Mouse (Mus musculus) embryonic facial prominence, embryonic 10.5 days (tissue): ENCODE data around the gene G0s2. TPM values are rescaled to one million over a fixed set of nuclear protein-coding genes. Genes with fewer than 3 reads are reported as not detected.
A peak's percentile ranks its signal among the peaks of the same experiment; 100 is the strongest.

ENCODE experiments used
- DNase-seq: peaks from one replicate; pipeline ENCODE4 v3.0.0-alpha.2; 2017; ENCODE audit warnings: low spot score
- H3K27ac ChIP-seq: fragments of 300-500 bp; sonication (generic); replicated peaks from 2 replicates; pipeline ENCODE4 v1.5.1; 2016; ENCODE audit warnings: mild to moderate bottlenecking
- H3K27me3 ChIP-seq: fragments of 300-500 bp; sonication (generic); replicated peaks from 2 replicates; pipeline ENCODE4 v1.6.1; 2016; ENCODE audit warnings: low read depth, mild to moderate bottlenecking; ENCODE audit not compliant: poor library complexity, severe bottlenecking
- H3K36me3 ChIP-seq: fragments of 300-500 bp; sonication (generic); replicated peaks from 2 replicates; pipeline ENCODE4 v1.6.1; 2016; ENCODE audit warnings: mild to moderate bottlenecking, moderate library complexity
- H3K4me1 ChIP-seq: fragments of 300-500 bp; sonication (generic); 2 replicates; pipeline ENCODE4 v1.6.1; 2016
- H3K4me3 ChIP-seq: fragments of 300-500 bp; sonication (generic); 2 replicates; pipeline ENCODE4 v1.5.1; 2016; ENCODE audit warnings: mild to moderate bottlenecking, moderate library complexity
- H3K9me3 ChIP-seq: fragments of 300-500 bp; sonication (generic); 2 replicates; pipeline ENCODE4 v1.6.1; 2016; ENCODE audit warnings: mild to moderate bottlenecking
- WGBS: fragments of 180-500 bp; shearing (Covaris S2); methylation state at CpG from one replicate; pipeline ENCODE4 v1.1.7; 2016; 5-methylcytosine and 5-hydroxymethylcytosine counted together
- polyA plus RNA-seq: library from polyadenylated mRNA; unstranded; fragments of >200 nt; fragmentation: Nextera tagmentation; extraction: Ambion mirVana; gene quantifications from 2 replicates; pipeline ENCODE4 v1.2.1, GENCODE M21; 2016

The G0s2 gene
- polyA plus RNA-seq, 1 experiment from 2014 or later: 7.0 TPM

- WGBS: 85% methylated on average over 7 of the region's 7 CpGs
Measured at GRCm38 (mm10) chr1:193284228-193284779, 11.3 kb upstream of the G0s2 start.

GRCm38 (mm10) chr1:193281344-193281743 is 8.3 kb upstream of the G0s2 start:
- 88% methylated on average over 2 of the region's 2 CpGs for WGBS
- Histone ChIP-seq H3K36me3 (no peaks in the 10 kb centered on the region), H3K4me3 (no peak overlapping the region), H3K27me3 (no peaks in the 10 kb centered on the region; the same call in 1 of the 2 replicates), H3K27ac (no peak overlapping the region), H3K9me3 (no peaks in the 10 kb centered on the region), H3K4me1 (peaks cover 9% of the 10 kb centered on the region)
- DNase-seq: no peak

More at GRCm38 (mm10) chr1:193284228-193284779, 11.3 kb upstream of the G0s2 start:
- H3K27ac ChIP-seq: no peak overlapping the region
- no peak overlapping the region for H3K4me3 ChIP-seq
- no peaks in the 10 kb centered on the region for H3K27me3 ChIP-seq
- no peaks in the 10 kb centered on the region for H3K36me3 ChIP-seq
- DNase-seq: no peak
- no peaks in the 10 kb centered on the region for H3K9me3 ChIP-seq
- no peaks in the 10 kb centered on the region for H3K4me1 ChIP-seq

- H3K27ac ChIP-seq: no peak overlapping the region
- peaks cover 13% of the 10 kb centered on the region for H3K4me1 ChIP-seq
- H3K9me3 ChIP-seq: no peaks in the 10 kb centered on the region
- no peaks in the 10 kb centered on the region for H3K36me3 ChIP-seq
- DNase-seq: no peak
- WGBS: 86% methylated on average over 4 of the region's 4 CpGs
- peaks cover 4% of the 10 kb centered on the region; the same call in 1 of the 2 replicates for H3K27me3 ChIP-seq
- no peak overlapping the region for H3K4me3 ChIP-seq
Measured at GRCm38 (mm10) chr1:193279492-193279891, 6.5 kb upstream of the G0s2 start.

GRCm38 (mm10) chr1:193278414-193279045 is 5.5 kb upstream of the G0s2 start:
- Histone ChIP-seq H3K4me1 (peaks cover 20% of the 10 kb centered on the region), H3K4me3 (no peak overlapping the region), H3K9me3 (no peaks in the 10 kb centered on the region), H3K36me3 (no peaks in the 10 kb centered on the region), H3K27me3 (peaks cover 7% of the 10 kb centered on the region; the same call in 1 of the 2 replicates), H3K27ac (no peak overlapping the region)
- DNase-seq: no peak
- whole genome bisulfite sequencing: 44% methylated on average over 6 of the region's 6 CpGs

GRCm38 (mm10) chr1:193274407-193275071 is 1.5 kb upstream of the G0s2 start:
- Histone ChIP-seq H3K27ac (no peak overlapping the region), H3K4me3 (no peak overlapping the region), H3K36me3 (no peaks in the 10 kb centered on the region), H3K4me1 (peaks cover 48% of the 10 kb centered on the region), H3K9me3 (no peaks in the 10 kb centered on the region), H3K27me3 (peaks cover 7% of the 10 kb centered on the region; the same call in 1 of the 2 replicates)
- WGBS: 74% methylated on average over 8 of the region's 8 CpGs
- no peak for DNase-seq

- H3K9me3 ChIP-seq: no peaks in the 10 kb centered on the region
- peak overlapping the region; percentile 59 for H3K4me3 ChIP-seq
- no peaks in the 10 kb centered on the region for H3K36me3 ChIP-seq
- peak overlapping the region; percentile 86 for H3K27ac ChIP-seq
- H3K27me3 ChIP-seq: peaks cover 7% of the 10 kb centered on the region; the same call in 1 of the 2 replicates
- 6% methylated on average over 24 of the region's 24 CpGs for WGBS
- DNase-seq: peak; percentile 67
- H3K4me1 ChIP-seq: peaks cover 38% of the 10 kb centered on the region
Measured at GRCm38 (mm10) chr1:193272137-193272915, 691 bp downstream of the G0s2 start.

- Histone ChIP-seq H3K9me3 (no peaks in the 10 kb centered on the region), H3K4me1 (peaks cover 38% of the 10 kb centered on the region), H3K36me3 (no peaks in the 10 kb centered on the region), H3K4me3 (no peak overlapping the region), H3K27me3 (peaks cover 7% of the 10 kb centered on the region; the same call in 1 of the 2 replicates), H3K27ac (peak overlapping the region; percentile 30; the same call in 1 of the 2 replicates)
- 45% methylated on average over 6 of the region's 6 CpGs for WGBS
- no peak for DNase-seq
Measured at GRCm38 (mm10) chr1:193270965-193271763, 1.9 kb downstream of the G0s2 start.

- no peak overlapping the region for H3K4me3 ChIP-seq
- no peaks in the 10 kb centered on the region for H3K27me3 ChIP-seq
- no peaks in the 10 kb centered on the region for H3K36me3 ChIP-seq
- H3K9me3 ChIP-seq: no peaks in the 10 kb centered on the region
- H3K4me1 ChIP-seq: peaks cover 10% of the 10 kb centered on the region; the same call in 1 of the 2 replicates
- no peak overlapping the region for H3K27ac ChIP-seq
- DNase-seq: no peak
Measured at GRCm38 (mm10) chr1:193265734-193266133, 7.3 kb downstream of the G0s2 start.

GRCm38 (mm10) chr1:193263955-193264598 is 8.9 kb downstream of the G0s2 start, which contains the start of gene Hsd11b1:
Gene Hsd11b1, minus strand, starts transcription at chr1:193264075.
- 78% methylated on average over 5 of the region's 5 CpGs for WGBS
- peaks cover 10% of the 10 kb centered on the region; the same call in 1 of the 2 replicates for H3K4me1 ChIP-seq
- DNase-seq: no peak

GRCm38 (mm10) chr1:193263026-193263907 is 9.8 kb downstream of the G0s2 start:
- Histone ChIP-seq H3K9me3 (no peaks in the 10 kb centered on the region), H3K4me3 (no peak overlapping the region), H3K4me1 (peaks cover 10% of the 10 kb centered on the region; the same call in 1 of the 2 replicates), H3K27me3 (no peaks in the 10 kb centered on the region), H3K36me3 (no peaks in the 10 kb centered on the region), H3K27ac (no peak overlapping the region)
- DNase-seq: no peak
- 77% methylated on average over 8 of the region's 8 CpGs for WGBS

More at GRCm38 (mm10) chr1:193263955-193264598, 8.9 kb downstream of the G0s2 start, which contains the start of gene Hsd11b1:
- Histone ChIP-seq H3K4me3 (no peak within 1 kb of the TSS), H3K9me3 (no peaks in the 10 kb centered on the region), H3K36me3 (no peaks in the 10 kb centered on the region), H3K27me3 (no peaks in the 10 kb centered on the region), H3K27ac (no peak within 1 kb of the TSS)
